Mouse (Mus musculus) central nervous system, embryonic 11.5 days (tissue): ENCODE results near the gene Ccdc185. TPM values are rescaled to one million over a fixed set of nuclear protein-coding genes. Genes with fewer than 3 reads are reported as not detected.

Source experiments
- polyA plus RNA-seq: library from polyadenylated mRNA; depleted of rRNA; stranded (reverse); fragments of >200 nt; gene quantifications from 2 replicates; pipeline ENCODE4 v1.2.3, GENCODE M21; 2012; rRNA removed

The Ccdc185 gene
- not detected in 2 replicates for polyA plus RNA-seq

GRCm38 (mm10) chr1:182749080-182749479, at the start of gene Ccdc185:
Ccdc185 (minus strand) TSS chr1:182749180.

GRCm38 (mm10) chr1:182763716-182764461, 14.9 kb upstream of the Ccdc185 start, which contains the start of gene Susd4:
Susd4 (plus strand) TSS chr1:182763860.

Other genes starting within 250 kb of the Ccdc185 start
- gene Capn2, start 231.6 kb downstream of the Ccdc185 start, polyA plus RNA-seq, result 60.4 and 72.4 TPM in 2 replicates
- 0.06 and 0.09 TPM in 2 replicates for gene Capn8, start 184.2 kb downstream of the Ccdc185 start, polyA plus RNA-seq
- 12.4 and 15.8 TPM in 2 replicates for gene Susd4, start 14.7 kb upstream of the Ccdc185 start, polyA plus RNA-seq
- gene Tlr5, start 205.6 kb upstream of the Ccdc185 start, polyA plus RNA-seq, result 0.64 and 1.2 TPM in 2 replicates